Mouse (Mus musculus): ENCODE results near the gene Enpp6. TPM values are rescaled to one million over a fixed set of nuclear protein-coding genes. Genes with fewer than 3 reads are reported as not detected.

The Enpp6 gene
- polyA plus RNA-seq, 1 experiment from 2014 or later = 0.49 TPM

DNA sequence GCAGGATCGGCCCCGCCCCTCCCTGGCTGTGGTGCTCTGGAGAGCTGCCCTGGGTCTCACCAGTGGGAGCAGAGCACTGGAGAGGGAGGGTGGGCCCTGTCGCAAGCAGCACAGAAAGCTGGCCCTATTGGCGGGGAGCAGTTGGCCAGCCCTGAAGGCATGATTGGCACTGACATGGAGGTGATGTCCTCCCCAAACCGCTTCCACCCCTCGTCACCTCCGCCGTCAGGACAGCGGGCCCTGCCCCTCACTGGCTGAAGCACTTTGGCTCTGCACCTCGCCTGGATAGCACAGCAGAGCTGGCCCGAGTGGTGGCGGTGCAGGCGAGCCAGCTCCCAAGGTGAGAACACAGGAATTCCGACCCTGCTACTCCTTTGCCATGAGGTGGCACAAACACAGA is 20.9 kb upstream of the Enpp6 start:
- no peak overlapping the region for H3K4me2 ChIP-seq
- no peaks in the 10 kb centered on the region for H3K9me3 ChIP-seq
- H3K4me1 ChIP-seq (replicated peaks) = peaks cover 6% of the 10 kb centered on the region
- ATAC-seq (ENCODE audit: low read depth) = no peak
- H3K36me3 ChIP-seq = no peaks in the 10 kb centered on the region
- H3K9ac ChIP-seq = no peak overlapping the region
- H3K27me3 ChIP-seq = no peaks in the 10 kb centered on the region
- no peak overlapping the region for H3K4me3 ChIP-seq
- 72% methylated on average over 14 of the region's 14 CpGs for WGBS
- H3K27ac ChIP-seq (replicated peaks) = no peak overlapping the region

DNA sequence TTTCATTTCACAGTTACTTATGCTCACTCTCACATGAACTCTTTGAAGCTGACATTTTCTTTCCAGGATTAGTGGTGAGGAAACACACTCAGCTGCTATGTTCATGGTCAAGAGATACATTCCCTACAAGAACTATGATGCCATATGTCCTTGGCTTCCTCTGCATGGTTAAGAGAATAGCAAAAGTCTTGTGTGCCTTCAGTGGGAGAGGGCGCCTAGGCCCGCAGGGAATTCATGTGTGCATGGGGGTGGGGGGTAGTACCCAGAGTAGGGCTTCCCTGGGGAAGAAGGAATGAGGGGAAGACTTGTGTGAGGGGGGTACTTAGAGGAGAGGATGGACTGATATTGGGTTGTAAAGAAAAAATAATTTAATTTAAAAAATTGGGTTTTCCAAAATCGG is 18.0 kb upstream of the Enpp6 start:
- Histone ChIP-seq H3K27ac (replicated peaks) (no peak overlapping the region), H3K4me1 (replicated peaks) (peaks cover 3% of the 10 kb centered on the region), H3K9me3 (no peaks in the 10 kb centered on the region), H3K36me3 (no peaks in the 10 kb centered on the region), H3K27me3 (no peaks in the 10 kb centered on the region), H3K9ac (no peak overlapping the region), H3K4me2 (no peak overlapping the region), H3K4me3 (no peak overlapping the region)
- ATAC-seq (ENCODE audit: low read depth) = no peak
- WGBS = 98% methylated on average over 3 of the region's 3 CpGs

DNA sequence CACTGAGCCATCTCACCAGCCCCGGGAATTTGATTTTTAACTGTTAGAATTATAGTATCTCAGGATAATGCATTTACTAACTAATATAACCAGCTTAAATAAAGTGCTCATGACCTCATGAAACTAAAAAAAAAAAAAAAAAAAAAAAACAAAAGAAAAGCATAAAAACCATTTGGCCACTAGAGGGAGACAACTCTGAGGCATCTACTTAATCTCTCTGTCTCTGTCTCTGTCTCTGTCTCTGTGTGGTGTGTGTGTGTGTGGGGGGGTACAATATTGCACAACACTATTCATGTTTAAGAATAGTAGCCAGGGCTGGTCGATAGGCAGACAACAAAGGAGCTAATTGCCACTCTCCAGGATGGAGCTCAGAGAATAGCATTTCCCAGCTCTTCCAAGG is 17.3 kb upstream of the Enpp6 start:
- Histone ChIP-seq H3K27ac (replicated peaks) (no peak overlapping the region), H3K36me3 (no peaks in the 10 kb centered on the region), H3K4me2 (no peak overlapping the region), H3K9ac (no peak overlapping the region), H3K9me3 (0 out of 2 replicates have a peak, but pooled peaks cover 6% of the 10 kb centered on the region), H3K27me3 (no peaks in the 10 kb centered on the region), H3K4me3 (no peak overlapping the region), H3K4me1 (replicated peaks) (no peaks in the 10 kb centered on the region)
- 60% methylated on average over 2 of the region's 2 CpGs for WGBS
- ATAC-seq (ENCODE audit: low read depth) = no peak

DNA sequence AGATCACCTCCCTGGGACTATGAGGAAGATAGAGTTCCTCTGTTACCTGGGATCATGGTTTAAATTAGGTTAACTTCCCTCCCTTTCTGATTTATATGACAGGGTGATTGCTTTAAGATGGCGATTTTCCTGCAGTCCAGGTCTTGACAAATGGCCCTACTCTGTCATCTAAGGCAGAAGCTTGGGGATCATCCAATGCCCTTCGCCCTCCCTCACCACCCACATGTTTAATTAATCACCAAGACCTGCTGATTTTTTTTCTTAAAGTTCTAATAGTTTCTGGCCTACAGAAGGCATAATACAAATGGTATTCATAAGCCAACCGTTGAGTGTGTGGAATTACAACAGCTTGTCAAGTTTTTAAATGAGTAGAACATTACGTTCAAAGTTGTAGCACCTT is 9.3 kb upstream of the Enpp6 start:
- 88% methylated on average over 4 of the region's 4 CpGs for WGBS
- ATAC-seq (ENCODE audit: low read depth) = no peak
- Histone ChIP-seq H3K4me2 (no peak overlapping the region), H3K36me3 (no peaks in the 10 kb centered on the region), H3K27me3 (no peaks in the 10 kb centered on the region), H3K27ac (replicated peaks) (no peak overlapping the region), H3K9me3 (peaks cover 9% of the 10 kb centered on the region; the same call in 1 of the 2 replicates), H3K4me3 (no peak overlapping the region), H3K9ac (no peak overlapping the region), H3K4me1 (replicated peaks) (no peaks in the 10 kb centered on the region)

DNA sequence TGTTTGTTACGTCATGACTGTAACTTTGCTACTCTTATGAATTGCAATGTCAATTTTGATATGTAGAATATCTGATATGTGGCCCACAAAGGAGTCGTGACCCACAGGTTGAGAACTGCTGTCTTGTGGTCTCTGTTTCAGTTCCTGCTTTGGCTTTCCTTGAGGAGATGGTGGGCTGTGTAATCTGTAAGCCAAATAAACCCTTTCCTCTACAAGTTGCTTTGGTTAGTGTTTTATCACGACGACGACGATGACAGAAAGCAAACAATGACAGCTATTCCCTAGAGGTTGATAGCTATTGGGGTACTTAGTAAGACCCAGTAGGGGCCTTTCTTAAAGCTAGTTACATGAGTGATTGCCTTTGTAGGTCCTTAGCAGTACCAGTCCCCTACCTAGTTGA is 4.5 kb upstream of the Enpp6 start:
- no peaks in the 10 kb centered on the region for H3K4me1 ChIP-seq (replicated peaks)
- H3K27me3 ChIP-seq = no peaks in the 10 kb centered on the region
- H3K4me3 ChIP-seq = no peak overlapping the region
- H3K36me3 ChIP-seq = no peaks in the 10 kb centered on the region
- 91% methylated on average over 6 of the region's 6 CpGs for WGBS
- no peak overlapping the region for H3K27ac ChIP-seq (replicated peaks)
- H3K4me2 ChIP-seq = no peak overlapping the region
- no peaks in the 10 kb centered on the region for H3K9me3 ChIP-seq
- H3K9ac ChIP-seq = no peak overlapping the region
- ATAC-seq (ENCODE audit: low read depth) = no peak

DNA sequence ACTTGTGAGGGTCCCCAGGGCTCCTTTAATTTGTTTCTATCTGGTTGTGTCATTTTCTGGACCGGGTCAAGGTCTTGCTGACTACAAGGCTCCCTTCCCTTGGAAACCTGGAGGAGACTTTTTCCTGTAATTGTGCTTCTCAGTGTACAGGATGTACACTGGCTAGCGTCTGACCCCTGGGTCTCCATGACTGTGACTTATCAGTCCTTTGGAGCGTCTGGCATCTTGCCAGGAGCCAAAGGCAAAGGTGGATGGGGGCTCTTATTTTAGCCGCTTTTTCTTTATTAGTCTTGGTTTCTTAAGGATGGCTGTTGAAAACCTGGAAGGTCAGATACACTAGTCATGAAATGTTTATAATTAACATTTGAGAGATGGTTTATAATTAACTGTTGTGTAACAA is 3.9 kb upstream of the Enpp6 start:
- Histone ChIP-seq H3K4me3 (no peak overlapping the region), H3K36me3 (no peaks in the 10 kb centered on the region), H3K27ac (replicated peaks) (no peak overlapping the region), H3K27me3 (no peaks in the 10 kb centered on the region), H3K9me3 (no peaks in the 10 kb centered on the region), H3K4me1 (replicated peaks) (no peaks in the 10 kb centered on the region), H3K9ac (no peak overlapping the region), H3K4me2 (no peak overlapping the region)
- no peak for ATAC-seq (ENCODE audit: low read depth)
- WGBS = 85% methylated on average over 4 of the region's 4 CpGs

DNA sequence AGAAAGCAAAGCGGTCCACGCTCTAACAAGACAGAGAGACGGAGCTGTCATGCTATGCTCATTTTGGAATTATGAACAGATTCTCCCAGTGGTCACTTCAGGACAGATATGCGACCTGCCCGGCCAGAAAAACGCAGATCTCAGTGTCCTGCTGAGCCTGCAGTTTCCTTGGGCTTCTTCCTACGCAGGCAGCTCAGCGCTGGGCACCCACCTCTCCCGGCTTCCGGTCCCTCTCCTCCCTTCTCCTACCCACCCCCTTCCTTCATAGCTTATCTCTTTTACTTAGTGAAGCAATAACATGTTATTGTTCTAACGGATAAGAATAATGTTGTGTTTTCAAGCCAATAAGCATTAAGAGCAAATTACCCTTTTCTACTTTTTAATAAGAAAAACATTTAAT is 2.0 kb upstream of the Enpp6 start:
- H3K9me3 ChIP-seq = no peaks in the 10 kb centered on the region
- no peaks in the 10 kb centered on the region for H3K27me3 ChIP-seq
- H3K4me1 ChIP-seq (replicated peaks) = no peaks in the 10 kb centered on the region; the same call in 1 of the 2 replicates
- H3K4me3 ChIP-seq = no peak overlapping the region
- WGBS = 75% methylated on average over 11 of the region's 11 CpGs
- no peak for ATAC-seq (ENCODE audit: low read depth)
- H3K4me2 ChIP-seq = no peak overlapping the region
- no peak overlapping the region for H3K9ac ChIP-seq
- H3K36me3 ChIP-seq = no peaks in the 10 kb centered on the region
- H3K27ac ChIP-seq (replicated peaks) = no peak overlapping the region

DNA sequence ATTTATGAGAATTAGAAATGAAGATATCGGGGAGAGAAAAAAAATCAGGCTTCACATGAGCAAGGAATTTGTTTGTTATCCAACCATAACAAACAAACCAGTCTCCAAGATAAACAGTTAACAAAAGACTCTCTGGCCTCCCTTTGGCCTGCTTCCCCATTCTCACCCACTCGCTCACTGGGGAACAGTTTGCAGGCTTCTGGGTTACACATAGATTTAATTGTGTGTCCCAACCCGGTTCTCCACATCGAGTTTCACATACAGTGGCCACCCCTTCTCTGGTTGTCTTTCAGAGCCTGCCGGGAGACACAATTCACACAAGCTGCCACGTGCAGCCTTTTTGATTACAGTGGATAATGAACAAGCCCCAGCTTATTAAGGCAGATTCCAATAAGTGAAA is 1.7 kb downstream of the Enpp6 start:
- no peak overlapping the region for H3K4me2 ChIP-seq
- H3K9me3 ChIP-seq = no peaks in the 10 kb centered on the region
- H3K9ac ChIP-seq = no peak overlapping the region
- H3K27me3 ChIP-seq = no peaks in the 10 kb centered on the region
- no peak overlapping the region for H3K4me3 ChIP-seq
- peak overlapping the region; percentile 23; the same call in 1 of the 2 replicates for H3K27ac ChIP-seq (replicated peaks)
- H3K4me1 ChIP-seq (replicated peaks) = no peaks in the 10 kb centered on the region; the same call in 1 of the 2 replicates
- ATAC-seq (ENCODE audit: low read depth) = no peak
- WGBS = 57% methylated on average over 6 of the region's 6 CpGs
- no peaks in the 10 kb centered on the region for H3K36me3 ChIP-seq

DNA sequence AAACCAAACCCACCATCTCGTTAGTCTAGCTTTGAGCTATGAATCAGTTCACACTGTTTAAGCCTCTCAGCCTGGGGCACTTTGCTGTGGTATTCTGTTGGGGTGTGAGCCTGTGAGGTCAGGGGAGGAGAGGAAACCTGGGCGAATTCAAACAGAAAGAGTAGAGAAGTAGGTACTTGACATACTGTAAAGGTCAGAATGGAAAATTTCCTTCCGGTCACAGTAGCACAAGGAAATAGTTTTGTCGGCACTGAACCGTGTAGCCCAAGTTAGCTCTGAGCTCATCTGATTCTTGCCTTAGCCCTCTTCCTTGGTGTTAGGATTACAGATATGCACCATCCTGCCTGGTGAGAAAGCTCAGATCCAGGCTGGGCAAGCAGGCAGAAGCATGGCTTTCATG is 4.4 kb downstream of the Enpp6 start:
- H3K4me2 ChIP-seq = no peak overlapping the region
- H3K27ac ChIP-seq (replicated peaks) = no peak overlapping the region
- no peaks in the 10 kb centered on the region for H3K27me3 ChIP-seq
- ATAC-seq (ENCODE audit: low read depth) = no peak
- H3K4me3 ChIP-seq = no peak overlapping the region
- no peaks in the 10 kb centered on the region; the same call in 1 of the 2 replicates for H3K4me1 ChIP-seq (replicated peaks)
- H3K9me3 ChIP-seq = no peaks in the 10 kb centered on the region
- H3K36me3 ChIP-seq = no peaks in the 10 kb centered on the region
- no peak overlapping the region for H3K9ac ChIP-seq
- 85% methylated on average over 5 of the region's 5 CpGs for WGBS

DNA sequence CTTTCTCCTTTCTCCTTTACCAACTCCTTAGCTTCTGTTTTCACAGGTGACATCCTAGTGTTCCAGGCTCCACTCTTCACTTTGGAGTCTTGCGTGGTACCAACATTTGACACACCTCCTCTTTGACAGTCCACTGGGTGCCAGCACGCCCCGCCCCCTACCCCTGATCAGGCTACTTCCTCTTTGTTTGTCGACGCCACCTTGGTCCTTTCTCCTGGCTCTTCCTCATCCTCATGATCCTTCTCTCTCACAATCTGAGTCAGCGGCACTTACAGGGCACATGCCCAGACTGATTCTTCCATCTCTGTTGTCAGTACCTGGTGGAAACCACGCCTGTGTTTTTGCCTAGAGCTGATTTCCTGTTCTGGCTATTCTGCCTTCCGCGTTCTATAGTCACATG is 5.9 kb downstream of the Enpp6 start:
- WGBS = 92% methylated on average over 9 of the region's 9 CpGs

DNA sequence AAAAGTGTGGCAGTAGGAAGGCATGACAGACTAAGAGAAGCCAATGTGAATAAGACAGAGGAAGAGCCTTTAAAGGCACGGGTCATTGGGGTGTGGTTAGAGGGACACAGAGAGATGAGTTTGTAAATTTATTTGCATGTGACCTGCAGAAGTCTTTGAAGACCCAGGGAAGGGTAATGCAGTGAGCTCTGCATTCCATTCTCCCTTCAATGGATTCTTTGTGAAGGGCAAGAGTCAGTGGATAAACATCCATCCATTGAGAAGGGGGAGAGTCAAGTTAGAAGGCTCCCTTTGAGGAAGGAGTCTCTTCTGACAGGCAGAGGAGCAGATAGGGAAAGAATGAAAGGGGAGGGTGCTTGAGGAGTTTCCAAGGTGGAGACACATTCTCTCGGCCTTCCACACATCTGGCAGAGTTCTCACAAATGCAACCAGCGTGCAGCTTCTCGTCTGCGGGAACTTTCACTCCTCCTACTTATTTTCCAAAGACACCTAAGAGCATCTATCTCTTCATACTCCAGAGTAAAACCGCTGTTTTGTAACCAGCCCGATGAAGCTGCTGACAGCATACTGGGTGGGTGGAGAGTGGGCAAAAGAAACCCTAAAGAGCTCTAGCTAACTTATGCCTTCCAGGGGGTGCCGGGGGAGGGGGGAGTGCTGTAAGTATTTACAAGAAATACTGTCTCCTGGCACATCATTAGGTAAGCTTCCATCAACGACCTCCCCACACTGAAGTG is 9.4 kb downstream of the Enpp6 start:
- H3K27me3 ChIP-seq = no peaks in the 10 kb centered on the region
- H3K9me3 ChIP-seq = no peaks in the 10 kb centered on the region
- no peak overlapping the region for H3K4me2 ChIP-seq
- H3K36me3 ChIP-seq = no peaks in the 10 kb centered on the region
- WGBS = 63% methylated on average over 9 of the region's 9 CpGs
- no peaks in the 10 kb centered on the region for H3K4me1 ChIP-seq (replicated peaks)
- H3K9ac ChIP-seq = no peak overlapping the region
- no peak overlapping the region for H3K4me3 ChIP-seq
- ATAC-seq (ENCODE audit: low read depth) = no peak
- H3K27ac ChIP-seq (replicated peaks) = no peak overlapping the region

More for the DNA sequence above, 5.9 kb downstream of the Enpp6 start:
- ATAC-seq (ENCODE audit: low read depth) = no peak
- Histone ChIP-seq H3K4me3 (no peak overlapping the region), H3K27me3 (no peaks in the 10 kb centered on the region), H3K4me1 (replicated peaks) (no peaks in the 10 kb centered on the region; the same call in 1 of the 2 replicates), H3K36me3 (no peaks in the 10 kb centered on the region), H3K27ac (replicated peaks) (no peak overlapping the region), H3K9me3 (no peaks in the 10 kb centered on the region), H3K9ac (no peak overlapping the region), H3K4me2 (no peak overlapping the region)

DNA sequence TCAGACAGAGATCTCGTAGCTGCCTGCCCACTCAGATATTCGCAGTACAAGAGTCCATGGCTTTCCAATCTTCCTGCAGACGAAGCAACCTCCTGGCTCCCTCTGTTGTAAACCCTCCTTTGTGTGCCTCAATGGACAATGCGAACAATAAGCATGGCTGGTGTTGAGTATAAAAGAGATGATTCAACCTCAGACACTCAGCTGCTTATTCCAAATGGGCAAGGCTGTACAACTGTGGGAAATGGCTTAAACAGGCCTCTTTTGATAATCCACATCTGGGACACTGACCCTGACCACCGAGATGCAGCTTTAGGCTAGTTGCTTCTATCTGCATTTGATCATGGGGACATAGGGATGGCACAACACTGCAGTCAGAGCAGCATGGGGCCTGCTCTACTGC is 19.0 kb downstream of the Enpp6 start:
- Histone ChIP-seq H3K9me3 (no peaks in the 10 kb centered on the region), H3K27me3 (no peaks in the 10 kb centered on the region), H3K9ac (no peak overlapping the region), H3K36me3 (no peaks in the 10 kb centered on the region), H3K4me3 (no peak overlapping the region), H3K27ac (replicated peaks) (no peak overlapping the region), H3K4me1 (replicated peaks) (no peaks in the 10 kb centered on the region), H3K4me2 (no peak overlapping the region)
- WGBS = 42% methylated on average over 5 of the region's 5 CpGs
- ATAC-seq (ENCODE audit: low read depth) = no peak

DNA sequence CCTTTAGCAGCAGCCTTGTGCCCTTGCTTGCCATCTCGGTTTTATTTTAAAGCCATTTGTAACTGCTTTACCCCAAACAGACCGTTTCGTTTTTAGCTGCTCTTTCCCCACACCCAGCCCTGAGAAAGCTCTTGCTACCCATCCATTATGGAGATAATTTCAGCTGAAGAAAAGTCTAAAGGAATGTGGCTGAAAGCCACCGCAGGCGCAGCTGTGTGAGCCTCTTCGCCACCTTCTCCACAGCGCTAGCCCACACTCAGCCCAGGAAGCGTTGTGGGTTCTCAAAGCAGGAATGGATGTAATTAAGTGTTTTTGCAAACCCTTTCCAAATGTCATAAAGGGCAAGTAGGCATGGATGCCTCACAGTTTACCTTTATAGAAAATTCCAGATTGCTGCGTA is 20.1 kb downstream of the Enpp6 start:
- Histone ChIP-seq H3K9me3 (no peaks in the 10 kb centered on the region), H3K4me3 (no peak overlapping the region), H3K27me3 (no peaks in the 10 kb centered on the region), H3K36me3 (no peaks in the 10 kb centered on the region), H3K4me2 (no peak overlapping the region), H3K9ac (no peak overlapping the region), H3K4me1 (replicated peaks) (no peaks in the 10 kb centered on the region), H3K27ac (replicated peaks) (no peak overlapping the region)
- 79% methylated on average over 9 of the region's 9 CpGs for WGBS
- ATAC-seq (ENCODE audit: low read depth) = no peak
